Mouse (Mus musculus) kidney, postnatal 25 days (tissue): ENCODE measurements around the gene Eloa.

Source experiments
- DNase-seq, 2 experiments: peaks; one replicate each; pipeline ENCODE4 v3.0.0; 2021; ENCODE audit warnings: mixed read lengths in 2 of 2

Gene Eloa

GRCm38 (mm10) chr4:135954241-135954640 is 67.3 kb downstream of the Eloa start:
- peak; percentile 75 to 89 for DNase-seq
